Mouse (Mus musculus): Measurements from ENCODE around the gene Naif1. TPM values are rescaled to one million over a fixed set of nuclear protein-coding genes. Genes with fewer than 3 reads are reported as not detected.

The Naif1 gene
- total RNA-seq, 4 experiments from 2014 or later: 3.8 to 4.1 (median 3.9) TPM

DNA sequence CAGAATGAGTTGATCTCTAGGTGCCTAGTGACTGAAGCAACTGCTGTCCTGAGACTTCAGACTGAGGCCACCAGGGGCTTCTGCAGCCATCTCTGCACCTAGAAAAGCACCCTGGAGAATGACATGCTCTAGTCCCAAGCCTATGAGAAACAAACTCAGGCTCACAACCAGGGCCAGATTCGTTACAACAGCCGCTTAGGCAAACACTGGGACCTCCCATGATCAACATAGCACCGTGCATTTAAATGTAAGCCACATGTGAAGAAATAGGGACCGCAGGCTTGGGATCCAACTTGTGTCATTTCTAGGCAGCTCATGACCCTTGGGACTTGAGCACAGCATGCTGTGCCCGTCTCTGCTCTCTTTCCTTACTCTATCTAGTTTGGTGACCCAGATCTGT, 22.5 kb upstream of the Naif1 start:
- no peak for DNase-seq (ENCODE audit: low spot score in 2 of 2)

DNA sequence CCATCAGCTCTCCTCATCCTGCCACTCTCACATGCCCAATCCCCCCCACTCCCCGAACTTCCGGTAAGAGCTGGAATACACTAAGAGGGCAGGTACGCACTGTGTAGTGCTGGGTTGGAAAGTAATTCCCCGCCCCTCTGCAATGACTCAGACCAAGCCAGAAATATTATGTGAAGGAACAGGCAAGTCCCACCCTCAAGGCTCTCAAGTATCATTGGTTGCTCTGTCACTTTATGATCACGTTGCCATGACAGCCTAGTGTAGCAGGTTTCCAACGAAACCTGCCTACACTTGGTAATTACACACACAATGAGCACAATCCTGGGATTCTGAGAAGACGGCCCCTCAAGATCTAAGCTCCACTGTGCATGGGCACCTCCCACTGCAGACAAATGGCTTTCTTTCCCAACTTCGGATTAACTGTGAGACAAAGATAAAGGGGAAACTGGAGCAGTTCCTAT, 22.0 kb upstream of the Naif1 start:
- DNase-seq (ENCODE audit: low spot score in 2 of 2): peak in 1 of 2 experiments; percentile 81

DNA sequence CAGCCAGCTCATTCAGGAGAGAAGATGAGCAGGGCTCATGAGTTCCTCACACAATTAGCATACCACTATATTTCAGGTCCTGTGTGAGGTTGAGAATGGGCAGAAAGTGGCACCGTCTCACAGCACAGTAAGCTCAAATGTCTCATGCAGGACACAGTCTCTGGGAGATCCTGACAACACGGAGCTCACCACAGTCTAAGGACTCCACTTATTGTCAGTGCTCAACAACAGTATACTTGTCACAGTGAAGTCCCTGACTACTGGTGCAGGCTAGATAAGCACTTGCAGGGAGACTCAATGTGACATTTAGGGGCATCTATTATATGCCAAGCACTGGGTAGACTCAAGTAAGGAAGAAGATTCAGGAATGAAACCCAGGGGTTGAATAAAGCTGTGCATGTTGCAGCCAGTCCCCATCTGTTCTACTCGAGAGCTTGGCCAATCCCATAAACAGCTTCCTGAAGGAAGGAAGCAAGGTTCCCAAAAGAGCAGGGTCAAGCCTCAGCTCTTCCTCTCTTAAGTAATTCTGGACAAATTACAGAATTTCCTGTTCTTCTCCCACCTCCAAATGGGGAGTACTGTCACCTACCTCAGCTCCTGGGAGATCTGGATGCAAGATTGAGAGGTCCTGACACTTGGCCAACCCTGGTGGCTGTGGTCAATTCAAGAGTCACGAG, 20.9 kb upstream of the Naif1 start:
- no peak for DNase-seq (ENCODE audit: low spot score in 2 of 2)

DNA sequence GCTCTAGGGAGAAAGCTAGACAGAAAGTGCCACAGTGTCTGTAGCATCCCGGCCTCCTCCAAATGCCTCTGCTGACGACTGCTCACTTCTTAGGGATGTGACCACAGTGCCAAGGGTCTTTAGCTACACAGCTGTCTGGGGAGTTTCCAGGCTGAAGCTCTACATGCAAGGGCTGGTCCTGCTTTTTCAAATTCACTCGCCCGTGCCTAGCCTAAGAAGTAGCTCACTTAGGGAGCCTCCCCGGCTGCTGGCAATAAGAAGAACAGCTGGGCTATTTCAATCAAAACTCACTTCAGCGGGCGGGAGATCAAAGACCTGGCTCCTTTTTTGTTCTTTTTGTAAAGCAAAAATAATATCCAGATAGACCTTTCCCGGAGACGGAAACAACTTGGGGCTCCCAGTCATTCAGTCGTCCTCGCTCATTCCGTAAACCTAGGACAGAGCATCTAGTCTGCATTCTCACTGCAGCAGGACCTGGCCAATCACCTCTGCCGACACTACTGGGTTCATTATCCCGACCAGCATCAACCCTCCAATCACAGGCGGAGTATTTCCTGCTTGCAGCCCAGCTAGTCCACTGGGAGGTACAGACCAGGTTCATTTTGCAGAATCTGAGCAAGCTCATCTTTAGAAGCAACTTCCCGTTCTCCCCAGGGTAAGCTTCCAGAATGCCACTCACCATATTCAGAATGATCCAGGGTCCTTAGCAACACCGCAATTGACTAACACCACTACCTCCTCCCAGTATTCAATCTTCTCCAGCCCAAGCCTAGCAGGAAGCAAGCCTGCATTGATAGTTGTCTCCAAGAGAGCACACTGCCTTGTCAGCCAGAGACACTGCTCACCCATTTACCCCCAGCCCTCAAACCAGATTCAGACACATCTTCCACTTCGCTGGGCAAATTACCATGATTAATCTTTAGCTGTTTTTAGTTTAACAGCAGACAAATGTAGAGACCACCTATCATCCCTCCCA, 19.3 kb upstream of the Naif1 start:
- DNase-seq (ENCODE audit: low spot score in 2 of 2): peak; percentile 75 to 94

DNA sequence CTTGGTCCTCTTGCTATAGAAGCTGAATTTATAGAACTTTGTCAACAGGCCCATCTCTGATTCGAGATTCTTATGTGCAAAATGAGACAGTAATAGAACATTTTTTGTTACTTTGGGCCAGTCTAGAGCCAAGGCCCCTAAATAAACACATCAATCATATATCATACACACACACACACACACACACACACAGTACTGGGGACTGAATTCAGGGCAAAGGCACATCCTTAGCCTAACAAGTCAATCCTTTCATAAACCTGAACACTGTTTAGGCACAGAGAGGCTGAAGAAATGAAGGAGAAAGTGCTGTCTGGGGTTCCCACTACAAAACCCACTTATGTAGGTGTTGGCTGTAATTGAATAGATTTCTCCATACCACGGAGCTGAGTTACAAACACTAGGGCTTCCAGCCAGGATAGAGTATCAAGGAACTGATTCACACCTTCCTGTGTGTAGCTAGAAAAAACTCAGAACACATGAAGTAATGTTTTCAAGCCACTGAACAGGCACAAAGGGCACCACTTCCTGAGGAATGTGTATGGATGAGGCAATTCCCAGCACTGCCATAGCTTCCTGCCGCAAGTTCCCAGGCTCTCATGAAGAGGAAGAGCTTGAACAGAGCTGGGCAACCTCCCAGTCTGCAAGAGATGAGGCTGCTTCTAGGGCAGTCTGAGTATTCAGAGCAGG, 13.4 kb upstream of the Naif1 start:
- no peak for DNase-seq (ENCODE audit: low spot score in 2 of 2)

DNA sequence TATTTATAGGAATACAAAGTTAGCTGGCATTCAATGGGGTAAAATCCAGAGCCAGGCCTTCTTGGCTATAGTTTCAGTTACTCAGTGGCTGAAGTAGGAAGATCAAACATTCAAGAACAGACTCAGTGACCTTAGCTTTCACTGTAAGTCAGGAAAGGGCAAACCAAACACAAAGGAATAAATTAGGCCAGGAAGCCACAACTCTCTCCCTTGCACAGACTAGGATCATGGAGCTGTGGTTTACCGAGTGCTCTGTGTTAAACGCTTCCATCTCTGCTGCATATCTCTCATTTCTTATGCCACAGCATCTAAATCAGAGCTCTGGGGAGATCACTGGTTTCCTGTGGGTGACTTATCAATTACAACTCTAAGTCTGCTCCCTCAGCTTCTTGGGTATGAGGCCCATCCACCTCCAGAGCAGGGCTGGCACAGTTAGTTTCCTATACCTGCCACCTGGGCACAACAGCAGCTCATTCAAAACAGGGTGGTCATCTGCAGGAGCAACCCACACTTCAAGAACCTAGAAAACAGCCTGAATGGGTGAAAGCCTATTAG, 12.6 kb upstream of the Naif1 start:
- DNase-seq (ENCODE audit: low spot score in 2 of 2): no peak

DNA sequence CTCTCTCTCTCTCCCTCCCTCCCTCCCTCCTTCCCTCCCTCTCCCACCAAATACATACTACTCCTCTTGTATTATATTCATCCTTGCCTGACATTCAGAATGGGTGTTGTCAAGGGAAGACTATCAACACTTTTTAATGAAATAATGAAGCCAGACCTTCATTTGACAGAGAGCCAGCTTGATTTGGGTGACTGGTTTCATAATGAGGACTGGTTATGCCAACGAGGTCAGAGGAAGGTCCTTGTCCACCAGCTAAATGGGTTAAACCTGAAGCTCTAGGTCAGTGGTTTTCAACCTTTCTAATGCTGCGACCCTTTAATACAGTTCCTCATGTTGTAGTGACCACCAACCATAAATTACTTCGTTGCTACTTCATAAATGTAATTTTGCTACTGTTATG, 11.5 kb upstream of the Naif1 start:
- DNase-seq (ENCODE audit: low spot score in 2 of 2): no peak

DNA sequence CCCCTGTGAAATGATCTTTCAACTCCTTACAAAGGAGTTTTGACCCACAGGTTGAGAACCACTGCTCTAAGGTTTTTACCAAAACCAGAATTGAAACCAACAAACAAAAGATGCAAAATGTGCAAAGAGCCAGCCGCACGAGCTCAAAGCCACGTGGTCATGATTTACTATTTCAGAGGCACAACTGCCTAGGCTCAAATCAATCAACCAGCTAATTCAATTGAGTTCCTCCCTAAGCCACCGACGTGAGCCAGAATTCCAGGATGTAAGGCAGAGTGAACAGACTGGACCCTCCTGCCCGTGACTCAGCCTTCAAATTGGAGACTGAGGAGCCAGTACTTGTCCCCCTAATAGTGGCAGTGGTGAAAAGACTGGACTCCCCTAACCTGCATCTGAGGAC, 11.1 kb upstream of the Naif1 start:
- DNase-seq (ENCODE audit: low spot score in 2 of 2): no peak

DNA sequence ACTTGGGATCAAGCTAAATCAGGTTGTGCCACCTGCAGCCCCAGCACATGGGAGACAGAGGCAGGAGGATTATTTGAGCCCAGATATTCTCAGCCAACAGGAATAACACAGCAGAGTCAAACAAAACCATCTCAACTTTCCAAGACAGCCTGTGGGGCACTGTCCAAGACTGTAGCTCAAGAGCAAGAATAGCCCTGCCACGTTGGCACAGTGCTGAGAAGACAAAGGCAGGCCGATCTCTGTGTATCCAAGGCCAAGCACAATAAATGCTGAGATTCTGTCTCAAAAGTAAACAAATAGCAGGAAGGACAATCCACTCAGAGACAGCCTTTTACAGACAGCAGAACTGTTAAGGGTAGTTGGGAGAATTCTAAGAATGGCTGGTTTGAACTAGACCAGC, 10.1 kb upstream of the Naif1 start:
- no peak for DNase-seq (ENCODE audit: low spot score in 2 of 2)

DNA sequence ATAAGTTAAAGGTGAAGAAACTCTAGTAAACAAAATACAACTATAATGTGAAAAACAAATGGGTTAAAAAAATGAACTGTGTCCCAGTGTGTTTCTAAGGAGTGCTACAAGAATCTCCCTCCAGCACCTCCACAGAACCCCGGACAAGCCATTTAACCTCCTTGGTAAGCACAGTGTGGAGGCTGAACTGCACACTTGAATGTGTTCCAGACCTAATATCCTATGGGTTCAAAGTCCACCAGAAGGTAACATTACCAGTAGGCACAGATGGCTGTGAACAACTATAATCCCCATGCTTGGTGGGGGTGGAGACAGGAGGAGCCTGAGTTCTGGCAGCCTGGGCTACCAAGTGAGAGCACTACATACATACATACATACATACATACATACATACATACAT, 9.6 kb upstream of the Naif1 start:
- DNase-seq (ENCODE audit: low spot score in 2 of 2): no peak

DNA sequence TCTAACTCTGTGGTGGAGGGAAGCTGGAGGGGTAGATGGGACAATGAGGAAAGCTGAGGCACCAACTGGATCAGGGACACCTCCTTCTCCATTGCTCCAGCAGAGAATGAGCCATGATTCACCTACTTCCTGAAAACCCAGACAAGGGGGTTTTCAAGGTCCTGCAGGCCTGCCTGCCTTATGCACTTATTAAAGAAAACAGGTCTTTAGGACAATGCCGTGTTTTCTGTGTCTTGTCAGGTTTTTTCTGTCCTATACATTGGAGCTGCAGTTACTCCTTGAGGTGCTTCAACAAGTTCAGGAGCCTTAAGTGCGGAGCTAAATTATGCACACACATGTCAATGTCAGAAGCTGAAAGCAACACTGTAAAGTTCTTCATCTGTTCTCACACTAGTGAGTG, 8.7 kb upstream of the Naif1 start:
- DNase-seq (ENCODE audit: low spot score in 2 of 2): no peak

DNA sequence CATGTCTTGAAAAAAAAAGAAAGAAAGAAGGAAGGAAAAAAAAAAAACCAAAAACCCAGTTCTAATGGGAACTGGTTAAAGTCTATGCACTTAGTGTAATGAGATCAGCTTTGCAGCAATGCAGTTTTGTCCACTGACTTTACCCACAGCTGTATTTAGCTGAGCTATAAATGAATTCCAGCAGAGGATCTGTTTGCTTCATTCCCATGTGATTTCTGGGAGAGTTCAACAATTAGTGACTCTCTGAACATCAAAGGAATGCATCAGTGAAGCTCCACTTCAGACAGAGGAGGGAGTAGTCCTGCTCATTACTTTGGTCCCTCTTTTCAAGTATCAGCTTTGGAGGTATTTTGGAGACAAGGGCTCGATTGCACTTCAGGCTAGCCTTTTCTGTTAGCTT, 4.7 kb upstream of the Naif1 start:
- no peak for DNase-seq (ENCODE audit: low spot score in 2 of 2)

DNA sequence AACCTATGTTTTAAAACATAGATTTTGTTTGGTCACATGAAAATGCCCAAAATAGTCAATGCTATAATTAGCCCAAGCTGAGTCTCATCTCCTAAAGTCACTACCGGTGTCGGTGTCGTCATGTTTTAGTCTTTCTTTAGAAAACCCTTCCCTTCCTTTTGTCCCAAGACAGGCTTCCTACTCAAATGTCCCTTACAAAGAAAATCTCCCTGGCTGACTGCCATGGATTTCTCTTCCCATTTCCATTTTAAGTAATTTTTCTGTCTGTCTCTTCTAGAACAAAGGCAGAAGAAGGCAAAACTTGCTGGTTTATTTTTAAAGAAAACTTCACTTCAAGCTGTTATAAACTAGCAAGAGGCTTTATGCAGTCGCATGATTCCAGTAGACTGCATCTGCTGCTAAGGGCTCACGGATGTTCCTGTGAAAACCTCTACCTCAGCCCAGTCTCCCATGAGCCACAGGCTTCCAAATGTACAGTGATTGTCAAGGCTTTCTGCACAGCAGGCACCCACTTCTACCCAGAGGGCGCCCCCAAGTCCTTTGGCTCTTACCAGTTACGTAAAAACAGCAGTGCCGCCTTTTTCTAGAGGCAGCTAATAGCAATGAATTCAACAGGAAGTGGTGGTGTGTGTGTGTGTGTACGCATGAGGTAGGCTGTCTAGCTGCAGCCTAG, 2.9 kb upstream of the Naif1 start:
- DNase-seq (ENCODE audit: low spot score in 2 of 2): peak in 1 of 2 experiments; percentile 41

DNA sequence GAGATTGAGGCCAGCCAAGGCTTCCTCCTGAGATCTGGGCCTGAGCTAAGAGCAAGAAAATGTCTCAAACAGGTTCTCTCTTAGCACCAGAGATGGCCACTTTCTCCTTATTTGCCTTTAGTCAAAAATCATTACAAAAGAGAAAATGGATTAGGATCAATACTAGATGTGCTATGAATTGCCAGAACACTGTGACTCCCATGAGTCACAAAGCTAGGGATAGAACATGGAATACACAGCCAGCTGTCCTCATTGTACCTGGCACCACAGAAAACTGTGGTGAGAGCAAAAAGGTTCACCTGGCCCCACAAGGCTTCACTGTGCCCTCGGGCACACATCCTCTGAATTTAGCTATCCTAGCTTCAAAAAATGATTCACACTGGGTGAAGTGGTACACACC, 1.8 kb upstream of the Naif1 start:
- DNase-seq (ENCODE audit: low spot score in 2 of 2): no peak

DNA sequence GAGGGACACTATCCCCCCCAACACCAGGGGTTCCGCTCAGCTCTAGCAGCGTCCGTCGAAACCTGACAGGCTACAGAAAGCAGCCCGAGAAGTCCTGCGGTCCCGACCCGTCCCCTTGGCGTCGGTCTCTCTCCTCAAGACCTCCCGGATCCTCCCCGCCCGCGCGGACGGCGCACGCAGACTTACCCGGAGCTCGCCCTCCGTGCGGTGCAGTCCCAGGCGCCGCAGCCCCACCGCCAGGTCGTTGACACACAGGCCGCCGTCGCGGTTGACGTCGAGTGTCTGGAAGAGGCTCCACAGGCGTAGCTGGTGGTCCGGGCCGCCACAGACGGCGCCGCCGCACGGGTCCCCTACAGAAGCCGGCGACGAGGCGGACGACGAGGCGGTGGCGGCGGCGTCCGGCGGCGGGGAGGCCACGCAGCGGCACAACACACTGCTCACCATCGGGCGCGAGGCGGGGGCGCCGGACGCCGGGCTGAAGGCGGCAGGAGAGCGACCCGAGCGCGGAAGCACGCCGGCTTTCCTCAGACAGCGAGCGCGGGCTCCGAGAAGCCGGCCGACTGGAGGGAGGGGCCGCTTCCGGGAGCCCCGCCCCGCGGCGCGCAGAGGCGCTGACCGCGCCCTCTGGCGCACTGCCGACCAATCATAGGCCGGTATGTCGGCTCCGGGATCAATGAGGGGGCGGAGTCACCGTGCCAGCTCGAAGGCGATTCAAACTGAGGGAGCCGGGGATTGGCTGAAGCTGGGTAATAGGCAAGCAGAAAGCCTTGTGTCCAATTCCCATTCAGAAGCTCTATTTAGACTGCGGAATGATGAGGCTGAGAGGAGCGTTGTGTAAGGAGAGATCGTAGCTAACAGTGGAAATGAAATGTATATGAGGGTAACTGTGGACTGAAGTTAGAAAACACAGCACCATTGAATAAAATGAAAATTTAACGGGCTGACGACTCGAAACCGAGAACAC, 906 bp downstream of the Naif1 start, which contains the start of gene Slc25a25:
TSS of gene Slc25a25 (minus strand) at position 565 of the 964 bp plus-strand sequence.
- peak; percentile 87 to 98 for DNase-seq (ENCODE audit: low spot score in 2 of 2)

DNA sequence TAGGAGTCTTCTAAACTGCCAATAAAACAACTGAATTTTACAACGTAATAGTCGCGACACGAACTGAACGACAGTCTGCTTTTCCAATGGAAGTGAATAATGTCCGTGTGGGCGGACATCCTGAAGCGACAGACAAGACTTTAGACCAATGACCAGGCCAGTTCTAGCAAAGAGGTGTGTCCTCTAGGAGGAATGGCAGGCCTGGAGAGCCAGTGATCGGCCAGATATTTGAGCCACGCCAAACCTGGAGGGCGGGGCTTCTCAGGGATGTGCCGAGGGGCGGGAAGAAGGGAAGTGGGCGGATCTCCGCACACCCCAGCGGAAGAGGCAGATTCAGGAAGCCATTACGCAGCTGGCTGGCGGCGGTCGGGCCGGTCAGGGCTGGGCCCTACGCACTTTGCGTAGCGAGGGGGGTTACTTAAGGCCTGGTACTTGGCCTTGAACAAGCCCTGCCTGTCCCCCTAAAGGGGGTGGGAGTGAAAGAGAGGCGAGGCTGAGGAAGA, 1.7 kb downstream of the Naif1 start:
- peak; percentile 95 to 100 for DNase-seq (ENCODE audit: low spot score in 2 of 2)

DNA sequence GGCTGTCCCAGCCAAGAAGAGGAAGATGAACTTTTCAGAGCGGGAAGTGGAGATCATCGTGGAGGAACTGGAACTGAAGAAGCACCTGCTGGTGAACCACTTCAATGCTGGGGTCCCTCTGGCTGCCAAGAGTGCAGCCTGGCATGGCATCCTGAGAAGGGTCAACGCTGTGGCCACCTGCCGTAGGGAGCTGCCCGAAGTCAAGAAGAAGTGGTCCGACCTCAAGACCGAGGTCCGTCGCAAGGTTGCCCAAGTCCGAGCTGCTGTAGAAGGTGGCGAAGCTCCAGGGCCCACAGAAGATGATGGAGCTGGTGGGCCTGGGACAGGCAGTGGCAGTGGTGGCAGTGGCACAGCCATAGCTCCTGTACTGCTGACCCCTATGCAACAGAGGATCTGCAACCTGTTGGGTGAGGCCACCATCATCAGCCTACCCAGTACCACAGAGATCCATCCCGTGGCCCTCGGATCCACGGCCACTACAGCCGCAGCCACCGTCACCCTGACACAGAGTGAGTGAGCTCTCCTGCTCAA, 2.2 kb downstream of the Naif1 start:
- DNase-seq (ENCODE audit: low spot score in 2 of 2): peak in 1 of 2 experiments; percentile 48

DNA sequence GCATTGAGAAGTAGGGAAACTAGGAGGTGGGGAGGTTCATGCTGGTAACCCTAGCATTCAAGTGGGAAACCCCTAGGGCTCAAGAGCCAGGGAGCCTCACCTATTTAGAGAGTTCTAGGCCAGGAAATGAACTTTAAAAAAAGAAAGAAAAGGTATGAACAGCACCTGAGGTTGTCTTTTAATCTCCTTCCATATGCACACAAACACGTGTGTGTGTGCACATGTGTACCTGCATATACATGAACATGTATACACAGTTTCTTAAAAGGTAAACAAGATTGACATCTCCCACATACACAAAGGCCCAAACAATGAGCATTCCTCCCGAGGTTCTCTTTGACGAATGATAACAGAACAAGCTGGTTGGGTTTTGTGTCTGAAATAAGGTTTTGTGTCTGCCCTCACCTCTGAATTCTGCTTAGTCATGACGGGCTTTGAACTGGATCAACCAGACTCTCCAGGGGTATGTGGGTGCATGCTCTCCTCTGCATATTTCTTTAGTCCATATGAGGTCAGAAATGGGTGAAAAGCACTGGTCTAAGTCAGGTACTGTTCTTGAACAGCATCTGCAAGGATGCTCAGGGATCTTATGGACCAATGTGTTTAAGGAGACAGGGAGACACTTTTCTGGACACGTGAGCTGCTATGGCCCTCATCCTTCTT, 3.5 kb downstream of the Naif1 start:
- DNase-seq (ENCODE audit: low spot score in 2 of 2): no peak

DNA sequence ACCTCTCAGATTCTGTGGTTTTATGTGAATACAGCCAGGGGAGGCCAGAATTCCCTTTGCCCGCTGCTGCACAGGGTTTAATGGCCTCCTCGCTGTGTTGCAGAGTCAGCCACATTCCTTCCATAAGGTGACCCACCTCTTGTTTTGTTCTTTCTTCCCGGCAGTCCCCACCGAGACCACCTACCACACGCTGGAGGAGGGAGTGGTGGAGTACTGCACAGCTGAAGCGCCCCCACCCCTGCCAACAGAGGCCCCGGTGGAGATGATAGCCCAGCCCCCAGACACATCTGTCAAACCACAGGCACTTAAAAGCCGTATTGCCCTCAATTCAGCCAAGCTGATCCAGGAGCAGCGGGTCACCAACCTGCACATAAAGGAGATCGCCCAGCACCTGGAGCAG, 4.4 kb downstream of the Naif1 start:
- DNase-seq (ENCODE audit: low spot score in 2 of 2): no peak

Measured in left cerebral cortex, adult 8-10 months (tissue).